9 mouse cellular contexts compared by ENCODE assay signal in the genomic region with DNA sequence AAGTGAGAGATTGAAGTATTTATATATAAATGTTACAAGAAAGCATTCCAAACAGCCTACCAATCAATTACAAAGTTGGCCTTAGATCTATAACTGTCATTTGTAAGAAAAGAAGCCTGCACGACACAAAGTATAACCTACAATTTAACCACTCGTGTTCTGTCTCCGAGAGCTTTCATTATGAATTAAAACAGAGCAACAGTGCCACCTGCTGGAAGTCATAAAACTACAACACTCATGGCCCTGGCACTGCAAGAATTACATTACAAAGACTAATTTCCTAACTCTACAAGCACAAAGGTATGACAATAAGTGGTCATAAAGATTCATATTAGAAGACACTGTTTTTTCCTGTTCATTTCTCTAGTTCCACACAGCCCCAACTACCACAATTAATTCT. TPM values are rescaled to one million over a fixed set of nuclear protein-coding genes. Genes with fewer than 3 reads are reported as not detected.
A peak's percentile ranks its signal among the peaks of the same experiment; 100 is the strongest.
DNase-seq lines count a peak whose midpoint lies in the region; ATAC-seq and TF ChIP-seq lines count a peak whose summit lies in the region.
"Had no signal": no experiment of that assay in that cellular context is flagged by ENCODE, and none has a peak within 500 bp of the region (broad histone marks: within the 10 kb centered on the region; RNA-seq: fewer than 3 reads in every experiment).

No protein-coding gene starts in this region.

- TF ChIP-seq CTCF in heart, adult 2 months (IDR thresholded peaks at IDR 0.05) = peak; percentile 88
- TF ChIP-seq CTCF in E14TG2a.4 (conservative IDR thresholded peaks at IDR 0.05; ENCODE audit: low read length) = peak; percentile 60
- TF ChIP-seq CTCF in stomach, postnatal 0 days (IDR thresholded peaks at IDR 0.05; ENCODE audit: low read depth) = peak; percentile 81

- intact Hi-C loops in heart, adult 2 months (cut with DNase I) = loop anchor here (10.0 kb wide), 1 partner anchor 1138 kb away; no protein-coding TSS in a partner anchor
- intact Hi-C loops in heart, postnatal 25 days (cut with DNase I) = loop anchor here (10.0 kb wide), 1 partner anchor 948 kb away; no protein-coding TSS in a partner anchor

- no peak overlapping the region for H3K9ac ChIP-seq in heart, adult 2 months (ENCODE audit: low read depth, low read length)
- no peak overlapping the region for H3K9ac ChIP-seq in stomach, postnatal 0 days (ENCODE audit: low read length)

- H3K27me3 ChIP-seq in heart, adult 2 months (ENCODE audit: control insufficient read depth, insufficient read depth, low read length) = no peaks in the 10 kb centered on the region
- H3K27me3 ChIP-seq in E14TG2a.4 (ENCODE audit: insufficient read depth, low read length) = no peaks in the 10 kb centered on the region
- H3K27me3 ChIP-seq in stomach, postnatal 0 days (ENCODE audit: control insufficient read depth, insufficient read depth, low read length) = no peaks in the 10 kb centered on the region

- peaks cover 11% of the 10 kb centered on the region for H3K36me3 ChIP-seq in heart, adult 2 months (ENCODE audit: control insufficient read depth, insufficient read depth, low read length)
- H3K36me3 ChIP-seq in E14TG2a.4 (ENCODE audit: insufficient read depth, low read length) = peaks cover 95% of the 10 kb centered on the region
- H3K36me3 ChIP-seq in stomach, postnatal 0 days (ENCODE audit: control insufficient read depth, insufficient read depth, low read length) = peaks cover 6% of the 10 kb centered on the region

- TF ChIP-seq EP300 in heart, adult 2 months (IDR thresholded peaks at IDR 0.05; ENCODE audit: insufficient read depth, low read depth, low read length) = no peak
- no peak for TF ChIP-seq EP300 in stomach, postnatal 0 days (optimal IDR thresholded peaks at IDR 0.05)

- no peaks in the 10 kb centered on the region for H3K9me3 ChIP-seq in E14TG2a.4 (ENCODE audit: low read length)
- H3K9me3 ChIP-seq in stomach, postnatal 0 days (ENCODE audit: control insufficient read depth, low read length) = no peaks in the 10 kb centered on the region

- TF ChIP-seq POLR2A in heart, adult 2 months (IDR thresholded peaks at IDR 0.05; ENCODE audit: insufficient read depth, low read depth, low read length) = no peak

- WGBS in heart, adult 2 months = 16% methylated on average over 3 of the region's 3 CpGs
- WGBS in stomach, postnatal 0 days = 6% methylated on average over 3 of the region's 3 CpGs

- ATAC-seq in megakaryocyte, adult 5-6 weeks (ENCODE audit: poor library complexity, severe bottlenecking) = peak; percentile 68
- no peak for ATAC-seq in stomach, postnatal 0 days (ENCODE audit: low FRiP score, low TSS enrichment)

- H3K4me2 ChIP-seq in stomach, postnatal 0 days (replicated peaks; ENCODE audit: low read depth) = no peak overlapping the region

- no peak for DNase-seq in heart, adult 2 months
- no peak for DNase-seq in heart, postnatal 25 days (ENCODE audit: low spot score)
- peak; percentile 66 for DNase-seq in c-Kit-positive CD71-positive TER-119-negative erythroid progenitor cells, embryonic 14.5 days (ENCODE audit: low read depth)
- peak; percentile 65 for DNase-seq in forelimb bud, embryonic 11.5 days (ENCODE audit: low read depth, low spot score)
- DNase-seq in kidney, postnatal 25 days = peak; percentile 53 to 77
- peak; percentile 42 for DNase-seq in stomach, postnatal 0 days (ENCODE audit: low spot score)

- no peak overlapping the region for H3K4me3 ChIP-seq in heart, adult 2 months
- no peak overlapping the region for H3K4me3 ChIP-seq in E14TG2a.4 (replicated peaks; ENCODE audit: low read length)
- H3K4me3 ChIP-seq in stomach, postnatal 0 days (ENCODE audit: low read depth, low read length) = no peak overlapping the region

- H3K4me1 ChIP-seq in heart, adult 2 months (ENCODE audit: control insufficient read depth, insufficient read depth, low read length) = peaks cover 2% of the 10 kb centered on the region
- H3K4me1 ChIP-seq in E14TG2a.4 (replicated peaks; ENCODE audit: low read depth, low read length) = peaks cover 52% of the 10 kb centered on the region
- H3K4me1 ChIP-seq in stomach, postnatal 0 days (replicated peaks; ENCODE audit: control insufficient read depth, insufficient read depth) = no peaks in the 10 kb centered on the region

- H3K27ac ChIP-seq in heart, adult 2 months = no peak overlapping the region
- no peak overlapping the region for H3K27ac ChIP-seq in stomach, postnatal 0 days (replicated peaks)
- H3K27ac ChIP-seq: macrophage had no signal

- peaks cover 1% of the 10 kb centered on the region for H3K79me2 ChIP-seq in heart, adult 2 months (replicated peaks; ENCODE audit: control insufficient read depth, insufficient read depth, low read length)

RNA-seq across cellular contexts. Expression of a gene that starts 30.3 kb away (rescaled TPM):
- total RNA-seq in heart, adult 2 months (2021) = 10 to 100 TPM; 39.4 to 40.5 TPM
- 7.3 and 14.3 TPM in 2 replicates for polyA plus RNA-seq in heart, adult 2 months (2012; rRNA removed)
- total RNA-seq in heart, postnatal 25 days (2021) = 10 to 100 TPM; 36.7 to 42.8 TPM
- total RNA-seq in megakaryocyte, adult 5-6 weeks (2015) = 58.1 and 60.7 TPM in 2 replicates
- 106 and 112 TPM in 2 replicates for total RNA-seq in megakaryocyte, adult 5-6 weeks (2017)
- 28.9 and 31.8 TPM in 2 replicates for polyA plus RNA-seq in stomach, postnatal 0 days (2015; fragmentation: Nextera tagmentation; extraction: Ambion mirVana)

Comparison
In these comparisons a context has a peak if more than half of its experiments do, and no peak if none do; other contexts are left out.
1. DNase-seq: peak in c-Kit-positive CD71-positive TER-119-negative erythroid progenitor cells, embryonic 14.5 days (single experiment), forelimb bud, embryonic 11.5 days (single experiment), kidney, postnatal 25 days (2 of 2) and stomach, postnatal 0 days (single experiment); none in heart, adult 2 months (0 of 2) and heart, postnatal 25 days (single experiment).
2. Peak in every context shown above with its lines, with median percentiles within 50 percentile points of each other: CTCF ChIP-seq.